Mouse (Mus musculus) C2C12 (cell line): Measurements from ENCODE around the gene Sdr9c7. TPM values are rescaled to one million over a fixed set of nuclear protein-coding genes. Genes with fewer than 3 reads are reported as not detected.

ENCODE experiments used
- H3K27me3 ChIP-seq: one replicate; pipeline ENCODE4 v1.6.1; 2011; ENCODE audit not compliant: control insufficient read depth, insufficient read depth, insufficient read length
- H3K36me3 ChIP-seq: one replicate; pipeline ENCODE4 v1.6.1; 2011; ENCODE audit not compliant: control insufficient read depth, insufficient read depth
- H3K4me3 ChIP-seq: one replicate; pipeline ENCODE4 v1.5.1; 2011; ENCODE audit warnings: mild to moderate bottlenecking, control low read depth; ENCODE audit not compliant: poor library complexity, insufficient read depth, severe bottlenecking
- H3K79me2 ChIP-seq: one replicate; pipeline ENCODE4 v1.6.1; 2011; ENCODE audit not compliant: control insufficient read depth, insufficient read depth
- H3K79me3 ChIP-seq: one replicate; pipeline ENCODE4 v1.6.1; 2011; ENCODE audit warnings: low read depth, control low read depth
- H3ac ChIP-seq: one replicate; pipeline ENCODE3; 2011; ENCODE audit warnings: low read depth; ENCODE audit not compliant: control insufficient read depth, insufficient read length
- CEBPB ChIP-seq: IDR thresholded peaks from one replicate; pipeline ENCODE4 v1.6.1; 2011; ENCODE audit warnings: low read depth, mild to moderate bottlenecking, control low read depth, moderate library complexity
- CTCF ChIP-seq: IDR thresholded peaks from one replicate; pipeline ENCODE4 v1.5.1; 2011; ENCODE audit not compliant: control insufficient read depth, insufficient read depth, insufficient read length
- FOSL1 ChIP-seq: IDR thresholded peaks from one replicate; pipeline ENCODE4 v1.8.0; 2011; ENCODE audit warnings: mild to moderate bottlenecking, low read length; ENCODE audit not compliant: poor library complexity, insufficient read depth, severe bottlenecking
- MAX ChIP-seq: IDR thresholded peaks from one replicate; pipeline ENCODE4 v1.6.1; 2011; ENCODE audit warnings: mild to moderate bottlenecking, control low read depth
- MYOD1 ChIP-seq: IDR thresholded peaks from one replicate; pipeline ENCODE4 v1.6.1; 2011; ENCODE audit warnings: low read depth; ENCODE audit not compliant: control insufficient read depth, insufficient read length
- MYOG ChIP-seq: IDR thresholded peaks from one replicate; pipeline ENCODE4 v1.6.1; 2011; ENCODE audit not compliant: control insufficient read depth, insufficient read length; ENCODE audit errors: extremely low read depth
- USF1 ChIP-seq: IDR thresholded peaks from one replicate; pipeline ENCODE4 v1.6.1; 2011; ENCODE audit warnings: low read depth, mild to moderate bottlenecking, control low read depth, moderate library complexity
- long read RNA-seq, 2 experiments: library from polyadenylated mRNA; unstranded; transcript quantifications; one replicate each; pipeline ENCODE4 v2.0.0; 2019 to 2020
- polyA plus RNA-seq: library from polyadenylated mRNA; unstranded; fragments of >200 nt; fragmentation: generic; extraction: Trizol; gene quantifications from one replicate; pipeline ENCODE4 v1.2.1, GENCODE M21; 2012; ENCODE audit warnings: missing spikeins

Sdr9c7 gene
- polyA plus RNA-seq: not detected
- long read RNA-seq, experiment 1: 0 reads
- long read RNA-seq, experiment 2: 0 reads

DNA sequence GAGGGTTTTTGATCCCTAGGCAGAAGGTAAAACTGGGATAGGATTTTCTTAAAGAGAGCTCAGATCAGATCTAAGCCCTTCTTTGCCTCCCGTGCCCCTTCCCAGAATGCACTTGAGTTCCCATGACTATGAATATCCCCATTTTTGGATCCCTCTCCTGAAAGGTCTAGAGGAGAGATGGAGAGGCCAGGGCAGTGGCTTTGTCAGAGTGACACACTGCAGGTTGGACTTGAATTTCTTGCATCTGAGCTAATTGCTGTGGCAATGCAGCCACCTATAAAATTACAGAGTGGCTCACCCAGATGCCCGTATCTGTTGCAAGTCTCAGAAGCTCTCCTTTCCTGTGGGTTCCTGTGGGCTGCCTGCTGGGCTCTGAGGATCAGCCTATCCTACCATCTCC is at the start of gene Sdr9c7:
Gene Sdr9c7, plus strand, starts transcription at position 301 of the 400 bp plus-strand sequence.
- Histone ChIP-seq H3K27me3 (peaks cover 46% of the 10 kb centered on the region), H3ac (no peak within 1 kb of the TSS), H3K79me3 (no peaks in the 10 kb centered on the region), H3K4me3 (no peak within 1 kb of the TSS), H3K79me2 (no peaks in the 10 kb centered on the region), H3K36me3 (no peaks in the 10 kb centered on the region)
- TF ChIP-seq MYOD1 (no peak), MYOG (no peak), CEBPB (no peak), USF1 (no peak), MAX (no peak), FOSL1 (no peak), CTCF (no peak)

DNA sequence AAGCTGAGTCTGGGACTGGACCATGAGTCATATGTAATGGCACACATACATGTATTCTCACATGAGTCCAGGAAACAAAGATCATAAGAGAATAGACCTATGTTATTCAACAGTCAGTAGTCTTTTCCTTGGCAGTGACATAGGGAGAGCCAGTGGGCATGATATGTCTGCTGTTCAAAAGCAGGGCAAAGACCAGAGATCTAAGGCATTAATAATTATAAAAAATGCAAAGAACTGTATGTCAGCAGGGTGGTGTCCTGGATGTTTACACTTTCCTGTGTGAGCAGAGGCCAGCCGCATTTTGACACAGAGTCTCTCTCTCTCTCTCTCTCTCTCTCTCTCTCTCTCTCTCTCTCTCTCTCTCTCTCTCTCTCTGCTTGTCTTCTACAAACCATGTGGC is 48.7 kb upstream of the Sdr9c7 start, which contains the start of gene Rdh19:
Gene Rdh19, plus strand, starts transcription at position 301 of the 400 bp plus-strand sequence.
- Histone ChIP-seq H3ac (no peak within 1 kb of the TSS), H3K79me2 (no peaks in the 10 kb centered on the region), H3K79me3 (no peaks in the 10 kb centered on the region), H3K4me3 (no peak within 1 kb of the TSS), H3K27me3 (peaks cover 8% of the 10 kb centered on the region), H3K36me3 (no peaks in the 10 kb centered on the region)
- TF ChIP-seq FOSL1 (no peak), MYOG (no peak), CTCF (no peak), USF1 (no peak), CEBPB (no peak), MAX (no peak), MYOD1 (no peak)

DNA sequence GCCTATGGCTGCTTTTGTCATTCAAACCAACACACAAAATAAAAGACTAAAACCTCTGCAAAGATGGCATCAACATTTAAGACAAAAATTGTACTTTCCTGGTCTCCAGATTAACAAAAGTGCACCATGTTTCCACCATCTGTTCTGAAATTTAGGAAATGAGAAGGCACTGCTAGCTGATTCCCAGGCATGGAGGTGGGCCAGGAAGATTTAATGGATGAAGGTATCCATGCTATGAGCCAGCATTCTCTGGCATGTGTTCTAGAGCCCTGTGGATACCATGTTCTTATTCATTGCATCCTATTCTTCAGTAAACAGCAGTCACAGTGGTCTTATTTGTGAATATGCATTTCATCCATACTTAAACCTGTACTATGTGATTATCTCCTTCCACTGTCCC is 41.9 kb upstream of the Sdr9c7 start:
- Histone ChIP-seq H3K79me3 (no peaks in the 10 kb centered on the region), H3K79me2 (no peaks in the 10 kb centered on the region), H3K4me3 (no peak overlapping the region), H3K27me3 (peaks cover 5% of the 10 kb centered on the region), H3K36me3 (no peaks in the 10 kb centered on the region), H3ac (no peak overlapping the region)
- TF ChIP-seq CEBPB (no peak), USF1 (no peak), MYOD1 (no peak), FOSL1 (no peak), MYOG (no peak), MAX (no peak), CTCF (no peak)

DNA sequence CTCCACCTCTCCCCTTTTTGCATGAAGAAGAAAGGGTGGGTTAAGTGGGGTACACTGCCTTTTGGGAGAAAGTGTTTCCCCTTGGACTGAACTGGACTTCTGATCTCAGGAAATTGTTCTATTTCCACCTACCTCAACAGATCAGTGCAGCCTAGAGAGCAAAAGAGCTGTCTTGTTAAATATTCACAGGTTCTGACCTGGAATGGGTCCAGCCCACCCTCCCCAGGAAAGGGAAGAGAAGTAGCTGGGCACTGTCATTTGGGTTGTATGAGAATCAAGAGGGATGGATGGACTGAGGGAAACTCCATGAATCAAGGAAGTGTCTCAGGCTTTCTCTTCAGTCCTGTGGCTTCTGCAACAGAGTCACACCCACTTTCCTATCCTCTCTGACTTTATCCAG is 33.4 kb upstream of the Sdr9c7 start:
- H3K27me3 ChIP-seq: peaks cover 6% of the 10 kb centered on the region
- no peaks in the 10 kb centered on the region for H3K79me3 ChIP-seq
- H3K36me3 ChIP-seq: no peaks in the 10 kb centered on the region
- TF ChIP-seq USF1: no peak
- TF ChIP-seq FOSL1: no peak
- no peak for TF ChIP-seq MAX
- no peak for TF ChIP-seq CTCF
- TF ChIP-seq CEBPB: no peak
- no peak for TF ChIP-seq MYOD1
- no peak for TF ChIP-seq MYOG
- H3ac ChIP-seq: no peak overlapping the region
- no peak overlapping the region for H3K4me3 ChIP-seq
- H3K79me2 ChIP-seq: no peaks in the 10 kb centered on the region

DNA sequence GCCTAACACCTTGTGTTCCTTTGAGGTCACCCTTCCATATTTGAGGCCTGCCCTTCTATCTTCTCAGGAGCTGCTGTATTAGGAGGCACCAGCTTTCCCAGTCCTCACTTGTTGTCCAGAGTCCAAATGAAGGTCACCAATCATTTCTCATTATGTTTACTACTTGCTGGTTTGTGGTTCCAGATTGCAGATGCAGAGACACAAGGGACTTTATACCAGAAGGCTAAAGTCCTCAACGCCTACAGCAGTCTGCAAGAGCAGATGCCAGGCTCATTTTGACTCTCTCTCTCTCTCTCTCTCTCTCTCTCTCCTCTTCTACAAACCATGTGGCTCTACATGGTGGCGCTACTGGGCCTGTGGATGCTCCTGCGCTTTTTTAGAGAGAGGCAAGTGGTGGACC is 32.1 kb upstream of the Sdr9c7 start, which contains the start of gene Rdh16f2:
Gene Rdh16f2, plus strand, starts transcription at position 243 of the 400 bp plus-strand sequence.
- Histone ChIP-seq H3K36me3 (no peaks in the 10 kb centered on the region), H3K79me3 (no peaks in the 10 kb centered on the region)
- TF ChIP-seq FOSL1 (no peak), MYOG (no peak), MAX (no peak), MYOD1 (no peak), USF1 (no peak), CEBPB (no peak), CTCF (no peak)

DNA sequence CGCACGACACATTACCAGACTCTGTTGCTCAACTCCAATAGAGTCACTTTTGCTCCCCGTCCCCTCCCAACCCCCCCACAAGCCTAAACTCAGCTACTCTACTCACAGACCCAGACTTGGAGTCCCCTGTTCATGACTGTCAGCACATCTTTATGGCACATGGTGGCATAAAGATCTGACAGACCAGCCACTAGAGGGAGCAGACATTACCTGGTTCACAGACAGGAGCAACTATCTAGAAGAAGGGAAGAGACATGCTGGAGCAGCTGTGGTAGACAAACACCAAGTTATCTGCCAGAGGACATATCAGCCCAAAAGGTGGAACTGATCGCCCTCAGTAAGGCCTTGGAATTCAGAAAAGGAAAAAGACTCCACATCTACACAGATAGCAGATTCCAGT is 25.8 kb upstream of the Sdr9c7 start:
- no peaks in the 10 kb centered on the region for H3K36me3 ChIP-seq
- peaks cover 3% of the 10 kb centered on the region for H3K27me3 ChIP-seq
- no peaks in the 10 kb centered on the region for H3K79me3 ChIP-seq
- H3K79me2 ChIP-seq: no peaks in the 10 kb centered on the region
- H3ac ChIP-seq: no peak overlapping the region
- no peak overlapping the region for H3K4me3 ChIP-seq
- no peak for TF ChIP-seq MYOD1
- TF ChIP-seq MAX: no peak
- TF ChIP-seq USF1: no peak
- no peak for TF ChIP-seq CTCF

More for the DNA sequence above, 32.1 kb upstream of the Sdr9c7 start, which contains the start of gene Rdh16f2:
- H3K4me3 ChIP-seq: no peak within 1 kb of the TSS
- H3K27me3 ChIP-seq: peaks cover 3% of the 10 kb centered on the region
- no peaks in the 10 kb centered on the region for H3K79me2 ChIP-seq
- no peak within 1 kb of the TSS for H3ac ChIP-seq
